In the genomic region with DNA sequence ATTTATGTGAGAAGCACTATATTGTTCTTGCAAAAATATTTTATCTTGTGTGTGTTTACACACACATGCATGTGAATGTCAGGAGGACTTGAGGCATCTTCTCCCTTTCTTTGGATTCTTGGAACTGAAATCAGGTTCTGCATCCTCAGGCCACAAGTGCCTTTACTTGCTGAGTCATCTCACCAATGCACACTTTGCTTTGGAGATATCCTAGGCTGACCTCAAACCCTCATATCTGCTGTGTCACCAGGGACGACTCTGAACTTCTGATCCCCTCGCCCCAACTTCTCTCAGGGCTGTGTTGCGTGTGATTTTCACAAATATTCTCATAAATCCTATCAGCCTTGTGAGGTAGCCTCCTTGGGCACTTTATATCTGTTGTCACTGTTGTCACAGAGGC, we compare ENCODE assay signal across 15 mouse cellular contexts.
DNase-seq lines count a peak whose midpoint lies in the region; ATAC-seq and TF ChIP-seq lines count a peak whose summit lies in the region.
"Had no signal": no experiment of that assay in that cellular context is flagged by ENCODE, and none has a peak within 500 bp of the region (broad histone marks: within the 10 kb centered on the region; RNA-seq: fewer than 3 reads in every experiment).

No protein-coding gene starts in this region.

- intact Hi-C loops in heart, postnatal 25 days (cut with DNase I) = no loop called here

- peaks cover 20% of the 10 kb centered on the region for H3K36me3 ChIP-seq in heart, embryonic 12.5 days
- peaks cover 17% of the 10 kb centered on the region for H3K36me3 ChIP-seq in liver, embryonic 14.5 days (replicated peaks; ENCODE audit: control insufficient read depth, insufficient read depth, low read depth)
- H3K36me3 ChIP-seq in stomach, postnatal 0 days (ENCODE audit: control insufficient read depth, insufficient read depth, low read length) = no peaks in the 10 kb centered on the region
- H3K36me3 ChIP-seq in neural tube, embryonic 15.5 days = peaks cover 16% of the 10 kb centered on the region

- H3K4me2 ChIP-seq in heart, embryonic 12.5 days = no peak overlapping the region
- peak overlapping the region; percentile 16 for H3K4me2 ChIP-seq in liver, embryonic 14.5 days (ENCODE audit: low read depth)
- no peak overlapping the region for H3K4me2 ChIP-seq in stomach, postnatal 0 days (replicated peaks; ENCODE audit: low read depth)
- H3K4me2 ChIP-seq in neural tube, embryonic 15.5 days = no peak overlapping the region
- H3K4me2 ChIP-seq: forebrain, embryonic 12.5 days; hindbrain, embryonic 15.5 days; lung, embryonic 14.5 days; midbrain, embryonic 11.5 days had no signal

- H3K9ac ChIP-seq in heart, embryonic 12.5 days = no peak overlapping the region
- H3K9ac ChIP-seq in liver, embryonic 14.5 days (replicated peaks) = 0 out of 2 replicates have a peak overlapping the region, but pooled peaks have one; percentile 15
- no peak overlapping the region for H3K9ac ChIP-seq in stomach, postnatal 0 days (ENCODE audit: low read length)
- no peak overlapping the region for H3K9ac ChIP-seq in neural tube, embryonic 15.5 days (replicated peaks)
- H3K9ac ChIP-seq: forebrain, embryonic 12.5 days; hindbrain, embryonic 15.5 days; lung, embryonic 14.5 days had no signal

- WGBS in heart, embryonic 12.5 days = 68% methylated on average over 3 of the region's 3 CpGs
- WGBS in liver, embryonic 14.5 days (ENCODE audit: insufficient replicate concordance) = 12% methylated on average over 3 of the region's 3 CpGs
- 76% methylated on average over 3 of the region's 3 CpGs for WGBS in stomach, postnatal 0 days
- WGBS in neural tube, embryonic 15.5 days = 92% methylated on average over 3 of the region's 3 CpGs

- H3K4me1 ChIP-seq in heart, embryonic 12.5 days (replicated peaks) = no peaks in the 10 kb centered on the region
- peaks cover 16% of the 10 kb centered on the region for H3K4me1 ChIP-seq in embryonic fibroblast, embryonic 13.5 days (ENCODE audit: control insufficient read depth, insufficient read depth, low read length)
- peaks cover 29 to 31% of the 10 kb centered on the region in 2 experiments for H3K4me1 ChIP-seq in liver, embryonic 14.5 days (replicated peaks; ENCODE audit: control insufficient read depth in 2 of 2, insufficient read depth in 2 of 2, low read length in 1 of 2)
- no peaks in the 10 kb centered on the region for H3K4me1 ChIP-seq in stomach, postnatal 0 days (replicated peaks; ENCODE audit: control insufficient read depth, insufficient read depth)
- no peaks in the 10 kb centered on the region for H3K4me1 ChIP-seq in neural tube, embryonic 15.5 days
- H3K4me1 ChIP-seq: forebrain, embryonic 12.5 days; hindbrain, embryonic 15.5 days had no signal

- TF ChIP-seq EP300 in liver, embryonic 14.5 days (IDR thresholded peaks at IDR 0.05; ENCODE audit: low read depth) = peak; percentile 60; the same call in 1 of the 2 replicates
- no peak for TF ChIP-seq EP300 in stomach, postnatal 0 days (optimal IDR thresholded peaks at IDR 0.05)

- H3K4me3 ChIP-seq in heart, embryonic 12.5 days = no peak overlapping the region
- no peak overlapping the region for H3K4me3 ChIP-seq in embryonic fibroblast, embryonic 13.5 days (ENCODE audit: insufficient read depth, low read length)
- no peak overlapping the region for H3K4me3 ChIP-seq in liver, embryonic 14.5 days (ENCODE audit: insufficient read depth in 1 of 2, low read depth in 2 of 2, low read length in 2 of 2)
- H3K4me3 ChIP-seq in stomach, postnatal 0 days (ENCODE audit: low read depth, low read length) = no peak overlapping the region
- no peak overlapping the region for H3K4me3 ChIP-seq in neural tube, embryonic 15.5 days (replicated peaks)
- H3K4me3 ChIP-seq: forebrain, embryonic 12.5 days; hindbrain, embryonic 15.5 days had no signal

- peak; percentile 83; the same call in 1 of the 2 replicates for ATAC-seq in heart, embryonic 12.5 days (ENCODE audit: insufficient number of reproducible peaks, low FRiP score)
- peak; percentile 85 for ATAC-seq in liver, embryonic 14.5 days (ENCODE audit: insufficient read depth)
- ATAC-seq in stomach, postnatal 0 days (ENCODE audit: low FRiP score, low TSS enrichment) = 0 out of 2 replicates have a peak, but pooled peaks have one; percentile 30
- ATAC-seq in neural tube, embryonic 15.5 days (ENCODE audit: low FRiP score) = no peak

- H3K27ac ChIP-seq in heart, embryonic 12.5 days (ENCODE audit: poor library complexity, severe bottlenecking) = no peak overlapping the region
- H3K27ac ChIP-seq in embryonic fibroblast, embryonic 13.5 days (ENCODE audit: insufficient read depth, low read length) = peak overlapping the region; percentile 82
- peak overlapping the region; percentile 73 for H3K27ac ChIP-seq in liver, embryonic 14.5 days
- H3K27ac ChIP-seq in stomach, postnatal 0 days (replicated peaks) = 0 out of 2 replicates have a peak overlapping the region, but pooled peaks have one; percentile 35
- H3K27ac ChIP-seq in neural tube, embryonic 15.5 days (replicated peaks) = no peak overlapping the region
- H3K27ac ChIP-seq: forebrain, embryonic 12.5 days; hindbrain, embryonic 15.5 days had no signal

- no peak for TF ChIP-seq CTCF in embryonic fibroblast, embryonic 13.5 days (IDR thresholded peaks at IDR 0.05; ENCODE audit: borderline replicate concordance, insufficient read depth, low read length)
- TF ChIP-seq CTCF in liver, embryonic 14.5 days (IDR thresholded peaks at IDR 0.05; ENCODE audit: low read depth) = no peak
- no peak for TF ChIP-seq CTCF in stomach, postnatal 0 days (IDR thresholded peaks at IDR 0.05; ENCODE audit: low read depth)

- DNase-seq in heart, postnatal 25 days (ENCODE audit: low spot score) = no peak
- DNase-seq in liver, embryonic 14.5 days (ENCODE audit: low read depth in 3 of 3, low spot score in 3 of 3) = peak; percentile 69 to 80 (median 73)
- DNase-seq in stomach, postnatal 0 days (ENCODE audit: low spot score) = no peak
- DNase-seq in spleen, adult 18-20 months = no peak
- DNase-seq in urinary bladder, postnatal 4 days (ENCODE audit: low spot score in 2 of 2) = no peak
- DNase-seq: cerebellum, adult 11 months; gastrocnemius, postnatal 10 days; kidney, adult 9 months; lung, embryonic 14.5 days had no signal

- no peaks in the 10 kb centered on the region; the same call in 1 of the 2 replicates for H3K9me3 ChIP-seq in heart, embryonic 12.5 days (replicated peaks)
- no peaks in the 10 kb centered on the region for H3K9me3 ChIP-seq in liver, embryonic 14.5 days (ENCODE audit: control insufficient read depth, low read length)
- no peaks in the 10 kb centered on the region for H3K9me3 ChIP-seq in stomach, postnatal 0 days (ENCODE audit: control insufficient read depth, low read length)
- H3K9me3 ChIP-seq in neural tube, embryonic 15.5 days (replicated peaks) = no peaks in the 10 kb centered on the region
- H3K9me3 ChIP-seq: forebrain, embryonic 12.5 days; hindbrain, embryonic 15.5 days had no signal

- H3K27me3 ChIP-seq in heart, embryonic 12.5 days (replicated peaks) = no peaks in the 10 kb centered on the region
- no peaks in the 10 kb centered on the region for H3K27me3 ChIP-seq in liver, embryonic 14.5 days (ENCODE audit: control insufficient read depth, insufficient read depth, low read length)
- no peaks in the 10 kb centered on the region for H3K27me3 ChIP-seq in stomach, postnatal 0 days (ENCODE audit: control insufficient read depth, insufficient read depth, low read length)
- no peaks in the 10 kb centered on the region for H3K27me3 ChIP-seq in neural tube, embryonic 15.5 days (replicated peaks)
- H3K27me3 ChIP-seq: forebrain, embryonic 12.5 days; hindbrain, embryonic 15.5 days had no signal

- no peak for TF ChIP-seq POLR2A in embryonic fibroblast, embryonic 13.5 days (IDR thresholded peaks at IDR 0.05; ENCODE audit: low read depth, low read length)

Comparison
In these comparisons a context has a peak if more than half of its experiments do, and no peak if none do; other contexts are left out.
1. H3K27ac ChIP-seq: peak in embryonic fibroblast, embryonic 13.5 days (single experiment), liver, embryonic 14.5 days (single experiment) and stomach, postnatal 0 days (single experiment); none in heart, embryonic 12.5 days (single experiment) and neural tube, embryonic 15.5 days (single experiment).
2. DNase-seq: peak in liver, embryonic 14.5 days (3 of 3); none in heart, postnatal 25 days (single experiment), stomach, postnatal 0 days (single experiment), spleen, adult 18-20 months (0 of 2) and urinary bladder, postnatal 4 days (0 of 2).